Mouse (Mus musculus): ENCODE results near the gene Tex33.

Tex33 gene

DNA sequence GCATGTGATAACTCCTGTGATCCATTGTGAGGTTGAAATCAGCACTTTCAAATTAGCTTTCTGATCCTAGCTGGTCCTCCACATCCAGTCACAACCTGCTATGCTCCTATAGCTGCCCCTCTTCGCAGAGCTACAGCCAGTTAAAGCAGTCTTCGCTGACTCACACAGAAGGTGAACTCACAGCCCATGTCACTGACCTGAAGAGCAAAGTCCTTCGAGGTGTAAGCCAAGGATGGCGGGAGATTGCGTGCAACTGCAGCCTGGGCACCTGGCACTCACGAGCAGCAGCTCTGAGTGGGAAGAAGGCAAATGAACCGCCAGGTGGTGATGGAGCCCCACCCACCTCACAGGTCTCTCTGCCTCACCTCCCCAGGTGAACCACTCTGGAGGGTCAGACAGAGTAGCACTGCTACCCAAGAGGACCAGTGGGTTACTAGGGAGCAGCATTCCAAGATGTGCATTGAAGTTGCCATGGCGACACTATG lies at the start of gene Tex33:
Tex33 (minus strand) TSS at position 435 of the 485 bp plus-strand sequence.
- no peak for DNase-seq

DNA sequence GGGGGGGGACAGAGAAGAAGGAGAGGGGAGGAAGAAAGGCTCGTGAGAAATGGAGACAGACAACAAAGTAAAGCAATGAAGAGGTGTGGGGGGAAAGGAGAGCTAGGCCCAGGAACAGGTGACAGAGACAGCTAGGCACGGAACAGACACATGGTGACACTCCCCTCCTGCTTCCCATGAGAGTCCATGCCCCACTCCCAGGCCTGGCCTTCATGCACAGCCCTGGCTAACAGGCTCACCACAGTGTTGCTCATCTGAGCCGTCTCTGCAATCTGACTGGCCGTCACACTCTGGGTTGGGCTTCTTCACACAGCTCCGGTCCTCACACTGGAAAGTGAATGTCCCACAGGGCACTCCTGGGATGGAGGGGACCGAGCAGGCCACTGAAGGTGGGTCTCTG lies 48.1 kb upstream of the Tex33 start:
- no peak for DNase-seq

DNA sequence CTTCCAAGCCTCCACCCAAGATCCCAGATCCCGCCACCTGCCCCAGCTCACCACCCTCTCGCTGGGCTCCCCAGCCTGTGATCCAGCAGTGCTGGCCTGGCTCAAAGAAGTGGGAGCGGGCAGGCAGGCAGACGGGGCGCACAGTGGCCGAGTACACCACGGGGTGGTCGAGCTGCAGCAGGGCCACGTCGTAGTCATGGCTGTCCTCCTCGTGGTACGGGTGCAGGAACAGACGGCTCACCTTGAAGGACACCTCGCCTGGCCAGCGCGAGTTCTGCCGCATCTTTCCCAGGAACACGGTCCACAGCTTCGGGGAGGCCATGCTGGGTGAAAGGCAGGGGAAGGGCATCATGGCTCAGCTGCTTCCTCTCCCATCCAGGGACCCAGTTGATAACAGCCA lies 46.5 kb upstream of the Tex33 start:
- no peak for DNase-seq

DNA sequence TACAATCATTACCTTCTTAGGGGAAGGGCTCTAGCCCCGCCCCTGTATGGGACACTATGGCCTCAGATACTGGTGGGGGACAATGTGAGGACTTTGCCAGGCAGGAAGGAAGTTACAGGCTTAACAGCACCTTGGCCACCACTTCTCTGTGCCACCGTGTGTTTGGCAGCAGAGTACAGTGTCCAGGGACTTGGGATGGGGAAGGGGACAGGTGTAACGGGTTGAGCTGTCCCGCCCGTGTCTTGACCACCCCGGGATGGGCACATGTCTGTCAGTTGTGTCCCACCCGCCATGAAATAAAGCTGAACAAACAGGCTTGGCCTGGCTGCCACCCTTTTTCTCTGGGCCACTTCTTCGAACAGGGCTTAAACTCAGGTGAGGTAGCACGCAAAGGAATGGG lies 43.3 kb upstream of the Tex33 start:
- DNase-seq, result no peak

DNA sequence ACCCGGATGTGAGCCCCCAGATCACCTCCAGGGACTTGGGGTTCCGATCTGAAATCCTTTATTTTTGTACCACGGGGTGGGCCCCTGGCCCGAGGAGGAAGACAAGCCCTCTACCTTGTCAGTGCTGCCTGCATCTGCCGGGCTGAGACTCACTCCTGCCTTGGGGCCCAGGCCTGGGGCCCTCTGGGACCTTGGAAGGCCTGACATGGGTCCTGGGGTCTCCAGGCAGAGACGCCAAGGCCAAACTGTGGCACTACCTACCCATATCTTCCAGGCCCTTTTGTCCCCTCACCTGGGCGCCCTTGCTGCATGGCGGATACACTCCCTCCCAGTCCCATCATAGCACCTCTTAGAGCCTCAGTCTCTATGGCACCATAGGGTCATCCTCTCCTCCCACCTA lies 42.8 kb upstream of the Tex33 start:
- no peak for DNase-seq

DNA sequence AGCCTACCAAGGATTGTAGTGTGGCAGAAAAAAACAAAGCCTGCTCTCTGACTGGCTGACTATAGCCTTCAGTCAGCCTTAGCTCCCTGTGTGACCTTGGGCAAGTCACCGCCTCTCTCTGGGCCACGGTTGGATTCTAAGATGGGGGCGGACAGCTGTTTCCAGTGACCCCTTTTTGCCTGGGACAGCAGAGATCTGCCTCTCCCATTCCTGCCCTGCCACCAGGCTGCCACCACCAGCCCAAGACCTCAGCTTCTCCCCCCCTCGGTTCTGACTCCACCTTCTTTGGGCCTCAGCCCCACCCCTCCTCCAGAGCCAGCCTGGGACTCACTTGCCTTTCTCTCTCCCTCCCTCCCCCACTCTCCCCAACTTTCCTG lies 42.3 kb upstream of the Tex33 start:
- no peak for DNase-seq

DNA sequence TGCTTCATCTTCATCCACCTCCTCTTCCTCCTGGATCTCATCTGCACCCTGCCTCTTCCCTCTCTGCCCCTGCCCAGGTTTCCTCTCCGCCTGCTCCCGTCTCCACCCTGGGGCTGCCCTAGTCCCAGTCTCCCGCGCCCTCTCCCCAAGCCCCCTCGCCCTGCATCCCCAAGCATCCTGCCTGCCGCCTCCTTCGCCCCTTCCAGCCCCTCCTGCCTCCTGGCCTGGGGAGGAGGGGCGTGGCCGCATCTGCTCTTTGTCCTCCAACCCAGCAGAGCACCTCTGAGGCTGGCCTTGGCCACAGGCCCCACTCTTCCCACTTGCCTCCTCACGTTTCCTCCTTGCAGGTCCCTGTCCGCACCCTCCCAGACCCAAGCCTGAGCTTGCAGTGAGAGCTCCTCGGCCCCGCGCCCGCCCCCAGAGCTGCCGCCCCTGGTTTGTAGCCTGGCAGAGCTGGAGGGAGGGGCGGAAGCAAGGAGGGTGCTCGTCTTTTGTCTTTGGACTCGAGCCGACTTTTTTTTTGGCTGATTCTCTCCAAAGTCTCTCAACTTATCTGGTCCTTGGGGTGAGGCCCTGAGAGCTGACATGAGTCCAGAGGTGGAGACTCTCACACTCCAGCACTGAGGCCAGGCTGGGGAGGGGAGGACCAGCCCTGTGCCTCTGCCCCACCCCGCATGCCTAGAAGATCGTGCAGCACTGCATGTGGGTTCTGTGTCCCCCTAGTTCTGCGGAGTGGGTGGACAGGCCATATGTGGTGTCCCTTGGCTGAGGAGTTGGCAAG lies 41.7 kb upstream of the Tex33 start:
- DNase-seq, result no peak

DNA sequence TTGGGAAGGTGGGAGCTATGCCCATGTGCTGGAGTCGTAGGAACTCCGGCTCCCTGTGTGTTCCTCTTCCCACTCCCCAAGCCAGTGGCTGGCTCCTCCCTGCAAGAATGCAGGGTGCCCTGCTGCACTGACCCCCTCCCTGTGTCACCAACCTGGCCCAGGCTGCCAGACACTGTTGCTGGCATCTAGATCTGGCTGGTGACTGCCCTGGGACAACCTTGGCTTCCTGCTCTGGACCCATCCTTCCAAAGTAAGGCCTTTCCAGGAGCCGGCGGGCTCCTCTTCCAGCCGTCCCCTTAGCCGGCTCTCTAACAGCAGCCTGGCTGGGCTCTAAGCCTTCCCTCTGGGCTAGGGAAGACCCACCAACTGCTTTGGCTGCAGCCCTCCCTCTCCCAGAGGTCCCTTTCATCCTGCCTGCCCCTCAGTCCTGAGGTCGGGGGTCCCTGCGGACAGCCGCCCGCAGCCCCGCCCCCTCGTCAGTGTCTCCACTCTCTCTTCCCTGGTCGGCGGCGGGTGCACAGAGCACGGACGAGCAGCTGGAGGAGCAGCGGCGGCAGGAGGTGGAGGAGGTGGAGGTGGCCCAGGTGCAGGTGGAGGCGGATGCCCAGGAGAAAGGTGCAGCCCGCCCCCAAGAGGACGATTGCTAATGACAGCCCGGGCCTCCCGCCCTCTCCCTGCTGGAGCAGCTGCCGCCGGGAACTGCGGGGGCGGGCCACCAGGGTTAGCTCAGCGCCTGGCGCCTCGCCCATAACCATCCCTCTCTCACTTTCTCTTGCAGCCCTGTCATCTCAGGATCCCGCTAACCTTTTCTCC lies 40.9 kb upstream of the Tex33 start:
- DNase-seq, result peak; percentile 19 to 47

DNA sequence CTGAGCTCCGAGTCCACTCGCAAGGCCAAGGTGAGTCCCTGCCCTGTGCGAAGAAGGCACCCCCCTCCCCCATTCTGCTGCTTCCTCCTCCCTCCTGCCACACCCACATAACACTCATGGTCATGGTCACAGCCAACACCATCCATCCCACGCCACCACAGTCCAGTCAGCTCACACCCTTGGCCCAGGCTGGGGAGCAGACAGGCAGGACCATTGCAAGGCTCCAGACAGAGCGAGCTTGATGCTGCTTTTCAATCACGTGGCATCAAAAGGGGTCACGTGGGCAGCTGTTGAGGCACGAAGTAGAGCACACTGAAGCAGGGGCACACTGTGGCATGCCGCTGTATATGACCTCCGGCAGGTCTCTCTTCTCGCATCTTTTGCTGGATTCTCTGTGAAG lies 40.0 kb upstream of the Tex33 start:
- no peak for DNase-seq

DNA sequence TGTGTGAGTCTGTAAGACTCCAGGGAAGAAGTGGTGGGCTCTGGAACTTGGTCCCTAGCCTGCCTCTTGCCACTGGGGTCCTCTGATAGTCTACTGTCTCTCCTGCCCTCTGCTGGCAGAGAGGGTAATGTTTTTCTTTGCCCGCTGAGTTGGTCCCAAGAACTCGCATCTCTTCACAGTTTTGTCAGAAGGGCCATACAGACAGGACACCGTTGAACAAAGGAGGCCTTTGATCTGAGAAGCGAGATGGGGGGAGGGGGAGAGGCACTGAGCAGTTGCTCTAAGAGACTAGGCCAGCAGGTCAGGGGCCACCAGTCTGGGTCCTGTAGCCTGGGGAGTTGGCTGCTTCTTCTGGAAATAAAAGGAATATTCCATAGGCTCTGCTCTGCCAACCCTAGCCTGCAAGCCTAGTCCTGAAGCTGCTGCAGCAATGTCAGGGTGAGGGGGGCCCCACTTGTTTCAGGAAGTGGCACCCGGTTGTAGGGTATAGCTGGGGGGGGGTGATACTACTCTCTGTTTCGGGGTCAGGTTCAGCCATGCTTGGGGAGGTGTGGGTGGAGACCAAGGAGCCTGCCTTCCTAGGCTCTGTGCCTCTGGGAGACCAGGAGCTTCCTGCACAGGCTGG lies 39.3 kb upstream of the Tex33 start:
- peak; percentile 28 to 41 for DNase-seq

DNA sequence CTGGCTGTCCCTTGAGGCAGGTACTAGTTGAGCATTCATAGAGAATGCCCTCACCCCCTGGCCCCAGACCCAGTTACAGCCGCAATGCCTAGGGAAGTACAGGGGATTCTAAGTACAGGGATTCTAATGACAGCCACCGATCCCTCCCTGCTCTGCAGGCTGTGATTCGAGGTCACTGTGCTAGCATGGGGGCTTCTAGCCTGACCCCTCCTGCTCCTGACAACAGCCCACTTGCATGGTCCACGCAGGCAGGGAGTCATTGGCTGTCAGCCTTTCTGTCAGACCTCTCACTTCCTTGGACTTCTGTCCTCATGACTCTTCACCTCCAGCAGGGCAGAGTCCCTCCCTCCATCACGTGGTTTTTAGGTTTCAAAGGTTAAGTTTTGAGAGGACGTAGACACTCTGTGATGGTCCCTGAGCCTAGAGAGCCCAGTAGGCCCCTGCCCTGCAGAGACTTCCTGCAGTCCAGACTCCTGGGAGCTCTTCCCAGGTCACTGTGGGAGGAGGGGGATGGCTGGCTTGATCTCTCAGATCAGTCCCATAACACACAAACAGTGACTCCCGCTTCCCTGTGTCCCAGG lies 35.9 kb upstream of the Tex33 start:
- DNase-seq, result no peak

DNA sequence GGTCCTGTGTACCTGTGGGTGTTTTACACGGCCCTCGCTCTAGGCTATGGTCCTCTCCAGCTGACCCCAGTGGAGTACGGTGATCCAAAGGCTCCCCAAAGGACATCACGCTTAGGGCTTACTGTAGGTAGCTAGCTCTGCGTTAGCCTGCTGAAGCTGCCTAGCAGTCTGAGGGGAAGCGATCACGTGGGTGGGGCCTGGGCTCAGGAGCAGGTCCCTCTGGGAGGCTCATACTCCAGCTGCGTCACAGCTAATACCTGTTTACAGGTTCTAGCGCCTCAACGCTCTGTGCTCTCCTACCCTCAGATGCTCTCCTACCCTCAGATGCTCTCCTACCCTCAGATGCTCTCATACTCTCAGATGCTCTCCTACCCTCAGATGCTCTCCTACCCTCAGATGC lies 35.2 kb upstream of the Tex33 start:
- DNase-seq, result no peak

DNA sequence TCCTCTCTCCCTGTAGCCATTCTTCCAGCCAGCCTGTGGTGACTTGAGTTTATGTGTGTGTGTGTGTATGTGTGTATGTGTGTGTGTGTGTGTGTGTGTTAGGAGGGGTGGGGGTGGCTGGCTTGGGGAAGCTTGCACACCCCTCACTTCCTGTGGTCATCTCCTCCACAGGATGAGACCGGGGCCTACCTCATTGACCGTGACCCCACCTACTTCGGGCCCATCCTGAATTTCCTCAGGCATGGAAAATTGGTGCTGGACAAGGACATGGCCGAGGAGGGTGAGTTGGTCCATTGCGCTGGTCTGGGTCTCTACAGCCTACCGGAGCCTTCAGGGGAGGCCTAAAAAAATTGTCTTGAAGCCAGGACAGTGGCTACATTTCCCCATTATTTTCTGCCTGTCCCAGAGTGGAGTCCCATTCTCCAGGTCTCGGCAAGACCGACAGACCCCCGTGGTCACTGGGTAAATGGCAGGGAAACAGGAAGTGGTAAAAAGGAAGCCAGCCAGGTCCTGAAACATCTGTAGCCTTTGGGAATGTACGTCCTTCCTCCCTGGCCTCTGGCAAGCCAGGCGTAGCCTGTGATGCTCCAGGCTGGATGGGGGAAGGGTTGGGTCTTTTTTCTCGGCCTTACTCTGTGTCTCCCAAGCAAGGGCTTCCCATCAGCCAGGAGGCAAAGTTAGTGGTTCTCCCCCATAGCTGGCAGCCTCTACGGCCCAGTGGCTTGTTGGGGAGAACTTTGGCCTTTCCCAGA lies 34.3 kb upstream of the Tex33 start:
- DNase-seq, result no peak

DNA sequence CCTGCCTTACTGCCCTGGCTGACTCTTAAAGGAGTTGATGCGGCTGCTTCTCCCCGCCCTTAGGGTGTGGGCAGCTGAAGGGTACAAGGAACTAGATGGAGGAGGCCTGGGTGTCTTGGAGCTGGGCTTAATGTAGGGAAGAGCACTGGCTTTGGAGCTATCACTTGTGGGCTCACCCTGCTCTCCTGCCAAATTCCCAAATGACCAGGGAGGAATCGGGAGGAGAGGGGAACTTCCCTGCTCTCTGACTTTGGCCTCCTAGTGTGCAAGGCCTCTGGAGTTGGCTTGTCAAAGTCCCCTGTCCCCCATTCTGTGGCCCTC lies 33.4 kb upstream of the Tex33 start:
- no peak for DNase-seq

DNA sequence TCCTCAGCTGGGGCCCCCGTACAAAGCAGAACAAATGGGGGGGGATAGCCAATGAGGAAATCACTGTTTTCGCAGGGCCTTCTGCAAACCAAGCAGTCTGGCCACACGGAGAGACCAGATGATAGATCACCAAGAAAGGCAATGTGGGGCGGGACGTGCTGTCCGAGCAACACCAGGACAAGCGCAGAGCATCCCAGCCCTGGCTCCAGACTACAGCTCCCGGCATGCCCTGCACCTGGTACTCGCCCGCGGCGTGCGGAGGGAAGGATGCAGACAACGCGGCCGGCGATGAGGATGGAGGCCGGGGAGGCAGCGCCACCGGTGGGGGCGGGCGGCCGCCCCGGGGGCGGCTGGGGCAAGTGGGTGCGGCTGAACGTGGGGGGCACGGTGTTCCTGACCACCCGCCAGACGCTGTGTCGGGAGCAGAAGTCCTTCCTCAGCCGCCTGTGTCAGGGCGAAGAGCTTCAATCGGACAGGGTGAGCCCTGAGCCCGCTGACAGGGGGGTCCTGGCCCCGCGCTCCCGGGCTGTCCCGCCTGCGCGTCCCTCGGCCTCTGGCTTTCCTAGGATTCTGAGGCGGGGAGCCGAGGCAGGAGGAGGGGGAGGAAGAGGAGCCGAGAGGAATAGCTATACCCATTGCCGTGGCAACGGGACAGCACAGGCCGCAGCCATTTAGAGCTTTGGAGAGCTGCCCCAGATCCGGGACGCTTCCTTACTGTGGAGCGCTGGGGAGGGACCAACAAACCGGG lies 32.9 kb upstream of the Tex33 start, which contains the start of gene Kctd17:
Kctd17 (plus strand) TSS at position 174 of the 748 bp plus-strand sequence.
- peak; percentile 26 to 42 for DNase-seq

DNA sequence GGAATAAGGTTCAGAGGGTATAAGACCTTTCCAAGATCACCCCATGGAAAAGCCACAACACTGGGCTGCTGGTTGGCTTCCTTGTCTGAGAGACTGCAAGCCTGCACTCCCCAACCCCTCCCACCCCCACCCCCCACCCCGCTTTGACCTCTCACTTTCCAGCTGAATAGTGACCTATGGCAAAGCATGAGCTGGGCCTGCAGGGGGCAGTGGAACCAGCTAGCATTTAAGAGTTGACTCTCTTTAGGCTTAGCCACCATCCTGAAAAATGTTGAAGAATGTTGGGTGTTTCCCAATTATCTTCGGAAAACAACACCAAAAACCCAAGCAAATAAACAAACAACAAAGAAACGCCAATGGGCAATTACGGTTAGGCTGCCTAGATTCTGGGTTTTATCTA lies 29.5 kb upstream of the Tex33 start:
- DNase-seq, result no peak

DNA sequence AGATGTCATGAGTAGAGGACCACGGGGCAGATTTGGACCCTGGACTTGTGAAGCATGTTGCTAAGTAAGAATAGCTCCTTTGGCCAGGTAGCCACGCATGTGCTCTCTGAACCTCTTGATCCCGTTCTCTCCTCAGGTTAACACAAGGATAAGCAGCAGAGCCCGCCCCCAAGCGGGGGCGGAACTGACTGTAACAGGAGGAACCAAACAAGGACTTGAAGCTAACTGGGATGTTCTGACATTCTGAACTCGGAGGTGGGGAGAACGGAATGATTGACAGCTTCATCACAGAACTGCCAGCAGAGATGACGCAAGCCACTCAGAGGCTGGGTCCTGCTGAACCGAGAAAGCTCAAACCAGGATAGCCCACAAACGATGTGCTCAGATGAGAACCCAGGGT lies 28.8 kb upstream of the Tex33 start:
- no peak for DNase-seq

DNA sequence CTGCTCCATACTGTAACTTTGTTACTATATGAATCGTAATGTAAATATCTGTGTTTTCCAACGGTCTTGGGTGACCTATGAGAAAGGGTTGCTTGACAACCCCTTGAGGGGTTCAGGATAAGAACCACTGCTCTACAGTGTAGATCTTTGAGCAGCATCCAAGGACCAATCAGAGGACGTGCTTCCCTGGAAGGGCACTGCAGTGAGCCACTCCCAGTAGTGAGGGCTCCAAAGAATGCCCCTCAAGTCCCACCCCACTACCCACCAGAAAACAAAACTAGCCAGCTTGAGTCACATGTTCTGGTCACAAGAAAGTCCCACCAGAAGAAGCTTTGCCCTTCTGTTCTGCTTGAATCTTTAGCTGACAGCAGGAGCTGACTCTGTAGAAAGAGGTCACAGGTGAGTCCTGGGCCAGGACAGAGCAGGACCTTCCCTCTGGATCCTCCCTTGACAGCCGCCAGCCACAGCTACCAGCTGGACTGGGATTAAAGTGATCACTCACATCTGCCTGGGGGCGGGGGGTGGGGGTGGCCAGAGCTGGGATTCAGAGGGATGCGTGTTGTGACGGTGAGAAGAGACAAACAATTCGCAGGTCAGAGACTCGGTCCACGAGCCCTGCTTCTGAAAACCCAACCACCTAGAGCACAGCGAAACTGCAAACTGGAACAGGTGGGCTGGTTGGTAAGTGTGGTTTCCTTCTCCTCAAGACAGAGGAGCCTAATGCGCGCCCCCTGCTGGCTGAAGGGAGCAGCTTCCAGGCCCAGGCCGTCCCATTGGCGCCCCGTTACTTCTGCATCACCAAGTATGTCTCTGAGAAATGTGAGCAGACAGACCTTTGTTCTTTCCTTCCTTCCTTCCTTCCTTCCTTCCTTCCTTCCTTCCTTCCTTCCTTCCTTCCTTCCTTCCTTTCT lies 26.6 kb upstream of the Tex33 start:
- peak; percentile 86 to 87 for DNase-seq

DNA sequence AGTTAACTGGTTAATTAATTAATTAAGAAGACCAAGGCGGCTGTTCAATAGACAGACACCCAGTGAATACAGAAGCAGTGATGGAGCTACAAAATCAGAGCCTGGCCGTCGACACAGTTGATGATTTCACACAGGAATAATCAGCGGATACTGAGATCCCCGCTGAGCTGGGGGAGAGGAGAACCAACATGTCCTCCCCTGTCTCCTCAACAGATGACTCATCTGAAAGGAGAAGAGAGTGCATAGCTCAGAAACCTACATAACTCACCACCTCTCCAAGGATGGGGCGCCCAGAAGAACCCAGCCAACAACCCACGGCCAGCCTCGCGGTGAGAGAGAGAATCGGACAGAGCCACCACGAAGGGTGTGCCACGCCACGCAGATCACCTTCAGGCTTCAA lies 24.7 kb upstream of the Tex33 start:
- no peak for DNase-seq

DNA sequence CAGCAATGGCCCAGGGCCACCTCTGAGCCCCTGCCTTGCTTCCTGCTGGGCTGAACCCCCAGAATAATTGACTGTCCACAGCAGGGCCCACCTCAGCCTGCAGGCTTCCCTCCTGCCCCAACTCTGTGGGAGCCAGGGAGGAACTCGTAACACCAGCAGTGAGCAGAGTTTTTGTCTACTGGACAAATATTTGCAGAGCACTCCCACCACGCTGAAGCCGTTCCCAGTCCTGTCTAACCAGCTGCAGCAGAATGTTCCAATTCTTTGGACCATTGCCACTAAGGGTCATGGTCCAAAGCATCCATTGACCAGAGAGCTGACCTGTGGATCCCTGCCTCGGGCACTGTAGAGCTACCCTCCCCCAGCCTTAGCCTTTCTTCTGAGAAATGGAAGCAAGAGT lies 21.2 kb upstream of the Tex33 start:
- no peak for DNase-seq

DNA sequence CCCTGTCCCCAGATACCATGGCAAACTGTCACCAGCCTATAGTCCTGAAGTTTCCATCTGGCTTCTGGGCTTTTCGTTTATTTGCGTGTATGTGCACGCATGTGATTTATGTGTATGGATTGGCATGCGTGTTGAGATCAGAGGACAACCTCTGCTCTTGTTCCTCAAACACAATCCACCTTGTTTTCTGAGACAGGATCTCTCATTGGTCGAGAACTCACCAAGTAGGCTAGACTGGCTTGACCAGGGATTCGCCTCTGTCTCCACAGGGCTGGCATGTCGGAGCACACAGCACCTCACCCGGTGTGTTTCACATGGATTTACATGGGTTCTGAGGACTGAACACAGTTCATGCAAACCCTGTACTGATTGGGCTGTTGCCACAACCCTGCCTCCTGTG lies 18.4 kb upstream of the Tex33 start:
- DNase-seq, result no peak

Measured in thymus, postnatal 36 days (tissue).